Mouse (Mus musculus): ENCODE data around the gene Mfsd4b4. TPM values are rescaled to one million over a fixed set of nuclear protein-coding genes. Genes with fewer than 3 reads are reported as not detected.
A peak's percentile ranks its signal among the peaks of the same experiment; 100 is the strongest.
"Not testable (repeated sequence)": the region's sequence is repeated elsewhere in the genome, so short reads cannot be mapped to it uniquely, and the experiment has no call there.

Gene Mfsd4b4
- polyA plus RNA-seq (2015; fragmentation: Nextera tagmentation; extraction: Ambion mirVana) = 3.2 and 3.6 TPM in 2 replicates

- Histone ChIP-seq H3K9me3 (no peaks in the 10 kb centered on the region), H3K4me2 (replicated peaks) (peak within 1 kb of the TSS; percentile 86), H3K36me3 (no peaks in the 10 kb centered on the region), H3K27me3 (no peaks in the 10 kb centered on the region), H3K9ac (replicated peaks) (peak within 1 kb of the TSS; percentile 88), H3K4me1 (replicated peaks) (peaks cover 14% of the 10 kb centered on the region), H3K4me3 (replicated peaks) (peak within 1 kb of the TSS; percentile 70), H3K27ac (peak within 1 kb of the TSS; percentile 80)
- WGBS = under 1% methylated on average over 41 of the region's 41 CpGs
- peak; percentile 99 for ATAC-seq
Measured at GRCm38 (mm10) chr10:39898874-39899371, at the start of gene Mfsd4b4. Gene Mfsd4b4, minus strand, starts transcription at chr10:39899238.

- not testable (repeated sequence) for H3K4me3 ChIP-seq (replicated peaks); H3K4me2 ChIP-seq (replicated peaks); H3K9ac ChIP-seq (replicated peaks); H3K36me3 ChIP-seq; H3K27ac ChIP-seq; H3K4me1 ChIP-seq (replicated peaks); ATAC-seq; H3K9me3 ChIP-seq
- WGBS = 88% methylated on average over 3 of the region's 3 CpGs
- peaks cover 11% of the 10 kb centered on the region for H3K27me3 ChIP-seq
Measured at GRCm38 (mm10) chr10:39947195-39947594, 48.2 kb upstream of the Mfsd4b4 start.

GRCm38 (mm10) chr10:39936553-39936952 is 37.5 kb upstream of the Mfsd4b4 start:
- WGBS = 84% methylated on average over 7 of the region's 7 CpGs
- no peak for ATAC-seq
- no peak overlapping the region for H3K4me2 ChIP-seq (replicated peaks)
- no peak overlapping the region for H3K27ac ChIP-seq
- no peaks in the 10 kb centered on the region for H3K27me3 ChIP-seq
- H3K4me1 ChIP-seq (replicated peaks) = no peaks in the 10 kb centered on the region
- no peaks in the 10 kb centered on the region for H3K9me3 ChIP-seq
- H3K9ac ChIP-seq (replicated peaks) = no peak overlapping the region
- no peak overlapping the region for H3K4me3 ChIP-seq (replicated peaks)
- H3K36me3 ChIP-seq = no peaks in the 10 kb centered on the region

GRCm38 (mm10) chr10:39926616-39927139 is 27.6 kb upstream of the Mfsd4b4 start, which contains the start of gene Mfsd4b2:
Gene Mfsd4b2, minus strand, starts transcription at chr10:39926923.
- Histone ChIP-seq H3K4me3 (replicated peaks) (peak within 1 kb of the TSS; percentile 44), H3K4me2 (replicated peaks) (peak within 1 kb of the TSS; percentile 74), H3K9ac (replicated peaks) (peak within 1 kb of the TSS; percentile 60), H3K27ac (no peak within 1 kb of the TSS), H3K27me3 (peaks cover 30% of the 10 kb centered on the region), H3K9me3 (no peaks in the 10 kb centered on the region), H3K36me3 (no peaks in the 10 kb centered on the region), H3K4me1 (replicated peaks) (peaks cover 10% of the 10 kb centered on the region)
- ATAC-seq = peak; percentile 83
- WGBS = 1% methylated on average over 41 of the region's 41 CpGs

GRCm38 (mm10) chr10:39924556-39924955 is 25.5 kb upstream of the Mfsd4b4 start:
- WGBS = 73% methylated on average over 8 of the region's 8 CpGs
- not testable (repeated sequence) for H3K27ac ChIP-seq; H3K9me3 ChIP-seq; H3K4me2 ChIP-seq (replicated peaks); H3K4me3 ChIP-seq (replicated peaks); H3K4me1 ChIP-seq (replicated peaks); ATAC-seq; H3K36me3 ChIP-seq; H3K9ac ChIP-seq (replicated peaks)
- H3K27me3 ChIP-seq = peaks cover 30% of the 10 kb centered on the region

GRCm38 (mm10) chr10:39912616-39913015 is 13.6 kb upstream of the Mfsd4b4 start:
- Histone ChIP-seq H3K27me3 (no peaks in the 10 kb centered on the region), H3K4me3 (replicated peaks) (no peak overlapping the region), H3K36me3 (no peaks in the 10 kb centered on the region), H3K4me2 (replicated peaks) (no peak overlapping the region), H3K27ac (no peak overlapping the region), H3K4me1 (replicated peaks) (no peaks in the 10 kb centered on the region), H3K9me3 (no peaks in the 10 kb centered on the region), H3K9ac (replicated peaks) (no peak overlapping the region)
- no peak for ATAC-seq

GRCm38 (mm10) chr10:39908768-39909441 is 9.9 kb upstream of the Mfsd4b4 start:
- Histone ChIP-seq H3K9ac (replicated peaks) (no peak overlapping the region), H3K27ac (no peak overlapping the region), H3K36me3 (no peaks in the 10 kb centered on the region), H3K4me3 (replicated peaks) (no peak overlapping the region), H3K4me1 (replicated peaks) (no peaks in the 10 kb centered on the region), H3K27me3 (no peaks in the 10 kb centered on the region), H3K9me3 (no peaks in the 10 kb centered on the region), H3K4me2 (replicated peaks) (no peak overlapping the region)
- no peak for ATAC-seq
- WGBS = 84% methylated on average over 13 of the region's 13 CpGs

GRCm38 (mm10) chr10:39906799-39907658 is 8.0 kb upstream of the Mfsd4b4 start:
- no peak for ATAC-seq

GRCm38 (mm10) chr10:39904191-39904590 is 5.2 kb upstream of the Mfsd4b4 start:
- Histone ChIP-seq H3K27me3 (no peaks in the 10 kb centered on the region), H3K9ac (replicated peaks) (no peak overlapping the region), H3K27ac (no peak overlapping the region), H3K4me3 (replicated peaks) (no peak overlapping the region), H3K4me1 (replicated peaks) (peaks cover 6% of the 10 kb centered on the region), H3K9me3 (no peaks in the 10 kb centered on the region), H3K4me2 (replicated peaks) (no peak overlapping the region), H3K36me3 (no peaks in the 10 kb centered on the region)
- no peak for ATAC-seq
- 73% methylated on average over 3 of the region's 3 CpGs for WGBS

More at GRCm38 (mm10) chr10:39906799-39907658, 8.0 kb upstream of the Mfsd4b4 start:
- no peak overlapping the region for H3K4me2 ChIP-seq (replicated peaks)
- no peaks in the 10 kb centered on the region for H3K4me1 ChIP-seq (replicated peaks)
- no peaks in the 10 kb centered on the region for H3K9me3 ChIP-seq
- WGBS = 79% methylated on average over 10 of the region's 10 CpGs
- no peaks in the 10 kb centered on the region for H3K27me3 ChIP-seq
- no peak overlapping the region for H3K9ac ChIP-seq (replicated peaks)
- no peak overlapping the region for H3K27ac ChIP-seq
- H3K4me3 ChIP-seq (replicated peaks) = no peak overlapping the region
- H3K36me3 ChIP-seq = no peaks in the 10 kb centered on the region

GRCm38 (mm10) chr10:39896503-39896902 is 2.5 kb downstream of the Mfsd4b4 start:
- no peak for ATAC-seq
- H3K4me2 ChIP-seq (replicated peaks) = no peak overlapping the region
- H3K4me3 ChIP-seq (replicated peaks) = no peak overlapping the region
- peaks cover 3% of the 10 kb centered on the region; the same call in 1 of the 2 replicates for H3K36me3 ChIP-seq
- no peak overlapping the region for H3K9ac ChIP-seq (replicated peaks)
- peaks cover 18% of the 10 kb centered on the region for H3K4me1 ChIP-seq (replicated peaks)
- H3K27ac ChIP-seq = no peak overlapping the region
- 84% methylated on average over 5 of the region's 5 CpGs for WGBS
- H3K27me3 ChIP-seq = no peaks in the 10 kb centered on the region
- no peaks in the 10 kb centered on the region for H3K9me3 ChIP-seq

GRCm38 (mm10) chr10:39893702-39894697 is 5.0 kb downstream of the Mfsd4b4 start:
- Histone ChIP-seq H3K36me3 (peaks cover 16% of the 10 kb centered on the region), H3K27ac (no peak overlapping the region), H3K4me2 (replicated peaks) (no peak overlapping the region), H3K4me3 (replicated peaks) (no peak overlapping the region), H3K27me3 (no peaks in the 10 kb centered on the region), H3K4me1 (replicated peaks) (peaks cover 14% of the 10 kb centered on the region), H3K9me3 (no peaks in the 10 kb centered on the region), H3K9ac (replicated peaks) (no peak overlapping the region)
- WGBS = 78% methylated on average over 11 of the region's 11 CpGs
- ATAC-seq = no peak
